10 mouse cellular contexts compared by ENCODE assay signal in genomic region chr6:23129201-23129600, GRCm38 (mm10). TPM values are rescaled to one million over a fixed set of nuclear protein-coding genes. Genes with fewer than 3 reads are reported as not detected.
DNase-seq lines count a peak whose midpoint lies in the region; ATAC-seq and TF ChIP-seq lines count a peak whose summit lies in the region.
"Had no signal": no experiment of that assay in that cellular context is flagged by ENCODE, and none has a peak within 500 bp of the region (broad histone marks: within the 10 kb centered on the region; RNA-seq: fewer than 3 reads in every experiment).

No protein-coding gene starts in this region.

- H3K36me3 ChIP-seq in heart, postnatal 0 days (replicated peaks; ENCODE audit: control insufficient read depth, insufficient read depth, low read length): no peaks in the 10 kb centered on the region
- H3K36me3 ChIP-seq in lung, embryonic 14.5 days (ENCODE audit: insufficient read depth): no peaks in the 10 kb centered on the region
- H3K36me3 ChIP-seq: embryonic facial prominence, embryonic 13.5 days had no signal

- WGBS in heart, postnatal 0 days: 48% methylated on average over 4 of the region's 4 CpGs
- 57% methylated on average over 4 of the region's 4 CpGs for WGBS in lung, embryonic 14.5 days

- no peak for TF ChIP-seq EP300 in heart, postnatal 0 days (IDR thresholded peaks at IDR 0.05; ENCODE audit: low read depth)

- H3K4me2 ChIP-seq in heart, postnatal 0 days (ENCODE audit: low read depth, low read length): no peak overlapping the region
- H3K4me2 ChIP-seq in lung, embryonic 14.5 days: no peak overlapping the region
- H3K4me2 ChIP-seq: embryonic facial prominence, embryonic 13.5 days had no signal

- H3K27me3 ChIP-seq in heart, postnatal 0 days (ENCODE audit: control insufficient read depth, insufficient read depth, low read length): no peaks in the 10 kb centered on the region
- no peaks in the 10 kb centered on the region for H3K27me3 ChIP-seq in lung, embryonic 14.5 days (ENCODE audit: insufficient read depth, low read length)
- H3K27me3 ChIP-seq: embryonic facial prominence, embryonic 13.5 days had no signal

- 0 out of 2 replicates have a peak, but pooled peaks cover 6% of the 10 kb centered on the region for H3K4me1 ChIP-seq in heart, postnatal 0 days (ENCODE audit: control insufficient read depth, insufficient read depth)
- H3K4me1 ChIP-seq in lung, embryonic 14.5 days (ENCODE audit: insufficient read depth): peaks cover 11% of the 10 kb centered on the region

- ATAC-seq in heart, postnatal 0 days (ENCODE audit: insufficient read depth, low read depth): no peak
- peak; percentile 50; the same call in 1 of the 2 replicates for ATAC-seq in lung, embryonic 14.5 days (ENCODE audit: insufficient read depth)
- ATAC-seq: midbrain, embryonic 16.5 days had no signal

- H3K27ac ChIP-seq in heart, postnatal 0 days (ENCODE audit: low read depth): no peak overlapping the region
- no peak overlapping the region for H3K27ac ChIP-seq in lung, embryonic 14.5 days (ENCODE audit: low read depth)
- H3K27ac ChIP-seq: embryonic facial prominence, embryonic 13.5 days had no signal

- H3K4me3 ChIP-seq in heart, postnatal 0 days (ENCODE audit: low read depth, low read length): no peak overlapping the region
- H3K4me3 ChIP-seq in lung, embryonic 14.5 days (ENCODE audit: low read depth, low read length): no peak overlapping the region
- H3K4me3 ChIP-seq: embryonic facial prominence, embryonic 13.5 days had no signal

- peak; percentile 35 for DNase-seq in adrenal gland, postnatal 14 days
- no peak for DNase-seq in adrenal gland, postnatal 36 days
- DNase-seq in layer of hippocampus, adult 9-11 months: peak; percentile 4
- no peak for DNase-seq in layer of hippocampus, adult 9-10 months (ENCODE audit: low spot score)
- DNase-seq in heart, postnatal 0 days (ENCODE audit: low spot score): peak; percentile 32
- peak; percentile 88 for DNase-seq in lung, embryonic 14.5 days
- DNase-seq in spleen, postnatal 36 days (ENCODE audit: low spot score in 2 of 2): no peak
- DNase-seq in urinary bladder, adult 2 months (ENCODE audit: low spot score): no peak

- H3K9me3 ChIP-seq in heart, postnatal 0 days (replicated peaks; ENCODE audit: control insufficient read depth, low read length): no peaks in the 10 kb centered on the region
- no peaks in the 10 kb centered on the region for H3K9me3 ChIP-seq in lung, embryonic 14.5 days (ENCODE audit: low read depth, low read length)
- H3K9me3 ChIP-seq: embryonic facial prominence, embryonic 13.5 days had no signal

- TF ChIP-seq CTCF in heart, postnatal 0 days (IDR thresholded peaks at IDR 0.05; ENCODE audit: low read depth): no peak
- TF ChIP-seq CTCF in lung, embryonic 14.5 days (IDR thresholded peaks at IDR 0.05; ENCODE audit: low read depth): no peak

- H3K9ac ChIP-seq in heart, postnatal 0 days (replicated peaks; ENCODE audit: low read depth, low read length): no peak overlapping the region
- H3K9ac ChIP-seq in lung, embryonic 14.5 days: no peak overlapping the region
- H3K9ac ChIP-seq: embryonic facial prominence, embryonic 13.5 days had no signal

RNA-seq across cellular contexts. Expression of gene Aass, which starts 3.6 kb away (rescaled TPM):
- total RNA-seq in adrenal gland, postnatal 14 days (2021): 2.0 and 18.8 TPM in 2 replicates
- total RNA-seq in adrenal gland, postnatal 36 days (2021): 1 to 10 TPM in 1 of 2 experiments, under 1 TPM in 1; 0.30 to 4.1 TPM
- total RNA-seq in heart, postnatal 0 days (2014; rRNA removed; ENCODE audit: low replicate concordance): not detected in 2 replicates
- polyA plus RNA-seq in heart, postnatal 0 days (2015; fragmentation: Nextera tagmentation; extraction: Ambion mirVana): 0.05 and 0.22 TPM in 2 replicates
- 3.1 and 3.6 TPM in 2 replicates for polyA plus RNA-seq in lung, embryonic 14.5 days (2014; fragmentation: Nextera tagmentation; extraction: Ambion mirVana)
- polyA plus RNA-seq in urinary bladder, adult 2 months (2012; rRNA removed): 0.37 and 0.41 TPM in 2 replicates

Comparison
In these comparisons a context has a peak if more than half of its experiments do, and no peak if none do; other contexts are left out.
1. DNase-seq: peak in adrenal gland, postnatal 14 days (single experiment), layer of hippocampus, adult 9-11 months (single experiment), heart, postnatal 0 days (single experiment) and lung, embryonic 14.5 days (single experiment); none in adrenal gland, postnatal 36 days (0 of 2), layer of hippocampus, adult 9-10 months (single experiment), spleen, postnatal 36 days (0 of 2) and urinary bladder, adult 2 months (single experiment).